Comparison of ENCODE assay signal across 10 mouse cellular contexts in genomic region chr5:21326494-21326893, GRCm38 (mm10). TPM values are rescaled to one million over a fixed set of nuclear protein-coding genes. Genes with fewer than 3 reads are reported as not detected.
A peak's percentile ranks its signal among the peaks of the same experiment; 100 is the strongest.
DNase-seq lines count a peak whose midpoint lies in the region; ATAC-seq and TF ChIP-seq lines count a peak whose summit lies in the region.
"Had no signal": no experiment of that assay in that cellular context is flagged by ENCODE, and none has a peak within 500 bp of the region (broad histone marks: within the 10 kb centered on the region; RNA-seq: fewer than 3 reads in every experiment).

No protein-coding gene starts in this region.

- TF ChIP-seq CTCF in ES-Bruce4 (IDR thresholded peaks at IDR 0.05; ENCODE audit: low read depth, low read length), result peak; percentile 86

- WGBS in limb, embryonic 11.5 days, result 37% methylated on average over 1 of the region's 1 CpGs
- 39% methylated on average over 1 of the region's 1 CpGs for WGBS in neural tube, embryonic 11.5 days

- no peak overlapping the region for H3K4me2 ChIP-seq in limb, embryonic 11.5 days (ENCODE audit: low read depth, severe bottlenecking)
- no peak overlapping the region for H3K4me2 ChIP-seq in neural tube, embryonic 11.5 days (ENCODE audit: low read depth)
- H3K4me2 ChIP-seq: lung, embryonic 15.5 days had no signal

- H3K4me1 ChIP-seq in ES-Bruce4 (ENCODE audit: control insufficient read depth, insufficient read depth, low read length), result no peaks in the 10 kb centered on the region
- no peaks in the 10 kb centered on the region for H3K4me1 ChIP-seq in limb, embryonic 11.5 days (ENCODE audit: control insufficient read depth, insufficient read depth, low read length)
- peaks cover 4% of the 10 kb centered on the region for H3K4me1 ChIP-seq in neural tube, embryonic 11.5 days (ENCODE audit: control insufficient read depth, insufficient read depth, low read length)
- H3K4me1 ChIP-seq: lung, embryonic 15.5 days had no signal

- no peak for TF ChIP-seq EP300 in ES-Bruce4 (IDR thresholded peaks at IDR 0.05; ENCODE audit: insufficient read depth, low read depth, low read length)

- no peak for ATAC-seq in limb, embryonic 11.5 days (ENCODE audit: insufficient number of reproducible peaks, low FRiP score, low TSS enrichment, low read depth)
- ATAC-seq in neural tube, embryonic 11.5 days (ENCODE audit: insufficient read depth, low FRiP score, low TSS enrichment), result 0 out of 2 replicates have a peak, but pooled peaks have one; percentile 38

- H3K9ac ChIP-seq in ES-Bruce4 (ENCODE audit: low read depth, poor library complexity, severe bottlenecking), result no peak overlapping the region
- no peak overlapping the region for H3K9ac ChIP-seq in limb, embryonic 11.5 days (ENCODE audit: low read length)
- H3K9ac ChIP-seq in neural tube, embryonic 11.5 days (ENCODE audit: low read length), result no peak overlapping the region
- H3K9ac ChIP-seq: lung, embryonic 15.5 days had no signal

- TF ChIP-seq POLR2A in ES-Bruce4 (IDR thresholded peaks at IDR 0.05; ENCODE audit: insufficient read depth, low read length), result no peak

- no peaks in the 10 kb centered on the region for H3K9me3 ChIP-seq in ES-Bruce4 (replicated peaks; ENCODE audit: control insufficient read depth, insufficient read depth, low read length, poor library complexity, severe bottlenecking)
- no peaks in the 10 kb centered on the region for H3K9me3 ChIP-seq in limb, embryonic 11.5 days (ENCODE audit: control insufficient read depth, low read length)
- no peaks in the 10 kb centered on the region for H3K9me3 ChIP-seq in neural tube, embryonic 11.5 days (ENCODE audit: control insufficient read depth, low read length)
- H3K9me3 ChIP-seq: lung, embryonic 15.5 days had no signal

- intact Hi-C loops in gastrocnemius, postnatal 14 days (cut with DNase I; ENCODE audit: low total_unique reads), result loop anchor here (5.0 kb wide), 1 partner anchor 96 kb away; the partner anchor contains the start of genes Ccdc146 and Fam185a

- H3K27me3 ChIP-seq in ES-Bruce4 (ENCODE audit: control insufficient read depth, insufficient read depth, low read length, poor library complexity, severe bottlenecking), result no peaks in the 10 kb centered on the region
- H3K27me3 ChIP-seq in limb, embryonic 11.5 days (ENCODE audit: control insufficient read depth, insufficient read depth, low read length), result no peaks in the 10 kb centered on the region
- no peaks in the 10 kb centered on the region for H3K27me3 ChIP-seq in neural tube, embryonic 11.5 days (ENCODE audit: control insufficient read depth, insufficient read depth, low read length)
- H3K27me3 ChIP-seq: lung, embryonic 15.5 days had no signal

- no peak overlapping the region for H3K27ac ChIP-seq in ES-Bruce4 (ENCODE audit: insufficient read depth, low read length)
- H3K27ac ChIP-seq in limb, embryonic 11.5 days (replicated peaks; ENCODE audit: low read depth, low read length), result no peak overlapping the region
- H3K27ac ChIP-seq in neural tube, embryonic 11.5 days (ENCODE audit: low read depth, low read length), result no peak overlapping the region
- H3K27ac ChIP-seq: lung, embryonic 15.5 days had no signal

- no peak overlapping the region for H3K4me3 ChIP-seq in ES-Bruce4 (ENCODE audit: low read depth, low read length)
- no peak overlapping the region for H3K4me3 ChIP-seq in limb, embryonic 11.5 days (ENCODE audit: low read depth, low read length)
- no peak overlapping the region for H3K4me3 ChIP-seq in neural tube, embryonic 11.5 days (ENCODE audit: low read depth, low read length)
- H3K4me3 ChIP-seq: erythroblast, embryonic 14.5 days; lung, embryonic 15.5 days had no signal

- H3K36me3 ChIP-seq in ES-Bruce4 (ENCODE audit: control insufficient read depth, insufficient read depth, low read length, poor library complexity, severe bottlenecking), result no peaks in the 10 kb centered on the region
- H3K36me3 ChIP-seq in limb, embryonic 11.5 days (ENCODE audit: control insufficient read depth, insufficient read depth, low read length), result no peaks in the 10 kb centered on the region
- no peaks in the 10 kb centered on the region for H3K36me3 ChIP-seq in neural tube, embryonic 11.5 days (ENCODE audit: control insufficient read depth, insufficient read depth, low read length)
- H3K36me3 ChIP-seq: lung, embryonic 15.5 days had no signal

- DNase-seq in layer of hippocampus, adult 11-12 months (ENCODE audit: low spot score), result peak; percentile 43
- DNase-seq in layer of hippocampus, postnatal 14 days (ENCODE audit: low spot score in 2 of 2), result no peak
- peak; percentile 80 for DNase-seq in adrenal gland, postnatal 14 days
- DNase-seq in gastrocnemius, postnatal 14 days, result peak; percentile 48
- peak; percentile 76 for DNase-seq in limb, embryonic 11.5 days (ENCODE audit: low spot score)
- peak; percentile 75 for DNase-seq in neural tube, embryonic 11.5 days (ENCODE audit: low spot score)
- DNase-seq in thymus, postnatal 4 days, result peak; percentile 90

RNA-seq across cellular contexts. Expression of gene Fgl2, which starts 45.9 kb away (rescaled TPM):
- 1 to 10 TPM; 2.9 to 3.5 TPM for total RNA-seq in layer of hippocampus, postnatal 14 days (2021)
- 0.15 and 0.23 TPM in 2 replicates for polyA plus RNA-seq in ES-Bruce4 (2011; ENCODE audit: insufficient read depth, insufficient read length, low read depth, missing spikeins)
- 5.4 and 8.8 TPM in 2 replicates for total RNA-seq in adrenal gland, postnatal 14 days (2021)
- total RNA-seq in gastrocnemius, postnatal 14 days (2021), result 1 to 10 TPM; 5.7 to 6.1 TPM
- 0.21 and 0.23 TPM in 2 replicates for polyA plus RNA-seq in limb, embryonic 11.5 days (2014; fragmentation: Nextera tagmentation; extraction: Ambion mirVana)
- 1.9 and 3.0 TPM in 2 replicates for polyA plus RNA-seq in neural tube, embryonic 11.5 days (2014; fragmentation: Nextera tagmentation; extraction: Ambion mirVana)
- polyA plus RNA-seq: erythroblast, embryonic 14.5 days had no signal

Comparison
In these comparisons a context has a peak if more than half of its experiments do, and no peak if none do; other contexts are left out.
1. DNase-seq: peak in layer of hippocampus, adult 11-12 months (single experiment), adrenal gland, postnatal 14 days (single experiment), gastrocnemius, postnatal 14 days (single experiment), limb, embryonic 11.5 days (single experiment), neural tube, embryonic 11.5 days (single experiment) and thymus, postnatal 4 days (single experiment); none in layer of hippocampus, postnatal 14 days (0 of 2).